Mouse (Mus musculus): ENCODE measurements around the gene Tex50. TPM values are rescaled to one million over a fixed set of nuclear protein-coding genes. Genes with fewer than 3 reads are reported as not detected.
"Not testable (repeated sequence)": the region's sequence is repeated elsewhere in the genome, so short reads cannot be mapped to it uniquely, and the experiment has no call there.

Gene Tex50
- total RNA-seq (2015; ENCODE audit: low replicate concordance) (not detected in 2 replicates), total RNA-seq (2017; ENCODE audit: low replicate concordance) (not detected in 2 replicates)

DNA sequence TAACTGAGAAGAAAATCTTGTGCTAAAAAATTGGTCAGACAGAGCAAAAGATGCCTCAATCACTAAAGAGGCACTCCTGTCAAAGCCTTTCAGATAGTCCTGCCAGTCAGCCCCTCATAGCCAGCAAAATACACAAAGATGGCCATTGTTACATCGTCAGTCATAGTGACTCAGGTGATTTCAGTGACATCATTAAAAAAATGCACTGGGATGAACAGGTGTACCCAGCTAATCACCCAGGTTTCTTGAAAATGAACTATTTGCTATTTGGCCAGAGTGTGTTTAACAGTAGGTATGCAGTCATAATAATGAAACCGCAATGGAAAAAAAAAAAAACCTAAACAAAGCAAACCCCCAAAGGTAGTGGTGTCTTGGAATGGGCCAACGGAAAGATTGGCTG is at the start of gene Tex50:
Gene Tex50 (minus strand): TSS at position 101 of the 400 bp plus-strand sequence.
- no peak for ATAC-seq (replicated peaks; ENCODE audit: low FRiP score, poor library complexity, severe bottlenecking)

DNA sequence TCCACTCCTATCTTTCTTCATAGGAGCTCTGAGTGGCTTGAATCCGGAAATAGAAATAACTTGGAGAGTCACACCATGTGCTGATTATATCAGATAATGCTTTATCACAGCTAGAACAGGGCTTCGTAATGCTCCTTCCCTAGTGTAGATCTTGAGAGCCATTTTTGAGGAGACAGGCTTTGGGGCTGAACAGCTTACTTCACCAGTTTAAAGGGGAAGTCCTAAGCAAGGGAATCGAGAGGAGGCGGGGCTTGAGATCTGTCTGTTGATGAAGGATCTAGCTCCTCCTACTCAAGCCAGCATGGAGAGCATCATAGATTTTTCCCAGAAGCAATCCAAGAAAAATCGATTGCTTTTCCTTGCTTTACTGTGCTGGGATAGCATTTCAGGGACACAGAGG is 40.7 kb upstream of the Tex50 start:
- no peak for ATAC-seq (replicated peaks; ENCODE audit: low FRiP score, poor library complexity, severe bottlenecking)

DNA sequence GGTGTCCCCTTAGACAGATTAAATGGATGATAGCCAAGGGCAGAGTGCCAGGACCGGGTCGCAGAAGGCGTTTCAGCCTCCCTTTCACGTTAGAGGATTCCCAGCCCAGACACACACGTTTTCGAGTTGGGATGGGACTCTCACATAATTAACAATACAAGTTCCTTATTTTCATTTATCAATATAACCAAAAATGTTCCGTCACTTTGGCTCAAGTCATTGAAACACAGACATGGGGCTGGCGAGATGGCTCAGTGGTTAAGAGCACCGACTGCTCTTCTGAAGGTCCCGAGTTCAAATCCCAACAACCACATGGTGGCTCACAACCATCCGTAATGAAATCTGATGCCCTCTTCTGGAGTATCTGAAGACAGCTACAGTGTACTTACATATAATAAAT is 37.2 kb upstream of the Tex50 start:
- not testable (repeated sequence) for ATAC-seq (replicated peaks; ENCODE audit: low FRiP score, poor library complexity, severe bottlenecking)

DNA sequence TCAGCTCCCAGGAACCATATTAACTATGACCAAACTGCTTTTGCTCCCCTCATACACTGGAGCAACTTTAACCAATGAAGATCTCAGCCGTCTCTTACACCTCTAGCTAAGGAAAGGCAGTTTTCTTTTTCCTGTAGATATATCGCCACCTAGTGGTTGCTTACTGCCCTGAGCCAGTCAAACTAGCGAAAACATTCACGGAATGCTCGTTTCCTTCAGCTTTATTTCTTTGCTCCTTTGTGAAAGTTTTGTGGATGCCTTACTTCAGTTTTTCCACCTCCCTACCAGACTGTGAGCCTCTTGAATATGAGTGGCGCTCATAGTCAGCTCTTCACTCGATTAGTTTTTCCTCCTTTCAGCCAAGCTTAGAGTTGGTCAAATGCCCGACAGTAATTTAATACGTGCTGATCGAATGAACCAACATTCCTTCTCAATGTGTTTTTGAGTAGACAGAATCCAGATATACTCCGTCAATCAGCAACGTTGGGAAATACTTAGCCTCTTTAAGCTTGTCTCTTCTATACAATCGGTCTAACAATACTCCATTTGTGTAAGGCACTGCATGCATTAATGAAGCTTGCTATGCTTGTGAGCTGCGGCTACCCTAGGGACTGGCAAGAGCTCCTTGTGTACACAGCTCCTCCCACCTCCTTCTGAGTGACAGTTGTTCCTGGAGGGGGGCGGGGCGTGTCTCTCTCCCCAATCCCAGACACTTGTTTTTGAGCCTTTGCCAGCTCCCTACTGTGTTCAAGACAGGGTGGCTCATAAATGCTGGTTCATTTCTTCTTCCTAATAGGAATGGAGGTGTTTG is 36.6 kb upstream of the Tex50 start:
- ATAC-seq (replicated peaks; ENCODE audit: low FRiP score, poor library complexity, severe bottlenecking): peak; percentile 96

DNA sequence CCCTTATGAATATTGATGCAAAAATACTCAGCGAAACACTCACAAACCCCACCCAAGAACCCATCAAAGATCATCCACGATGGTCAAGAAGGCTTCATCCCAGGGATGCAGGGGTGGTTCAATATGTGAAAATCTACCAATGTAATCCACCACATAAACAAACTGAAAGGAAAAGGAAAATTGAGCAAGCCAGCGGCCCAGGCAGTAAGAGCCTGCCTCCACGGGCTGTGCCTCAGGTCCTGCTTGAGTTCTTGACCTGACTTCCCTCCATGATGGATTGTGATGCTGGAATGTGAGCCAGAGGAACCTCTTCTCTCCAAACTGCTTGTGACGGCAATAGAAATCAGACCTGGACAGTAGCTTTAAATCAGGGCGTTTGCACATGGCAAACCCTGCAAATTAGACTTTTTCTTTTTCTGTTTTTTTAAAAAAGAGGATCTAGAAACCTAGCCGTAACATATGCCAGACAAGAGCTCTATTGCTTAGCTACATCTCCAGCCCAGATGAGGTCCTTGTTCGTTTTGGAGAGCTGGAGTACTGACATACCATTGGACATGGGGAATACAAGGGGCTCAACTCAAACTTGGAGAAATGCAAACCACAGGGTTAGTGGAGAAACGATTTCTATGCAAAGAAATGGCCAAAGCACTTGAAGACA is 31.3 kb upstream of the Tex50 start:
- no peak for ATAC-seq (replicated peaks; ENCODE audit: low FRiP score, poor library complexity, severe bottlenecking)

DNA sequence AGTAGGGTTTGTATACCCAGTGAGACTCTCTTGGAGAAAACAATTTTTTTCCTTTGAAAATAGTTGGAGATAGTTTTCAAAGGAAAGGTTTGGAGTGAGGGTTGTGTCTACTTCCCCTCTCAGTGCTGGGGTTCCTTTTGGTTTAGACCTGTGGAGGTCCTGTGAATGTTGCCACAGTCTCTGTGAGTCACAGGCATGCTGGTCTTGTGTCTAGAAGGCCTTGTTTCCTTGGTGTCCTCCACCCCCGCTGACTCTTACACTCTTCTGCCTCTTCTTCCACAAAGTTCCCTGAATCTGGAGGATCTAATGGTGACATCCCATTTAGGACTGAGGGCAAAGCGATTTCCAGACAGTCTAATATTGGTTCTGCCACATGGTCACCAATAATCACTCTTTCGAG is 26.3 kb upstream of the Tex50 start:
- ATAC-seq (replicated peaks; ENCODE audit: low FRiP score, poor library complexity, severe bottlenecking): no peak

DNA sequence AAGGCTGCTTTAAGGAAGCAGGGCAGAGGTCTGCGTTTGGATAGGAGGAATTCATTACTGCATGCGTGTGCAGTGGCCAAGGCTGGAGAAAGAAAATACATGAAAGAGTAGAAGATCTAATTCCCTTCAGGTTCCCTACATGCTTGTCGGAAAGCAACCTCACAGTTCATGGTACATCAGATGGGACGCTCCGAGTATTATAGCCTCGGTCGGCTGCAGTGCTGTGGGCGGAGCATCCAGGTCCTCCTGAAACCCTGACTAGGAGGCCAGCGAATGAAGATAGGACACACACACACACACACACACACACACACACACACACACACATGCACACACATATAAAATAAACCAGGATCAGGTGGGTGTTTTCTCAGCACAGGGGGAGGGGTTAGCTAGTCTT is 24.6 kb upstream of the Tex50 start:
- no peak for ATAC-seq (replicated peaks; ENCODE audit: low FRiP score, poor library complexity, severe bottlenecking)

DNA sequence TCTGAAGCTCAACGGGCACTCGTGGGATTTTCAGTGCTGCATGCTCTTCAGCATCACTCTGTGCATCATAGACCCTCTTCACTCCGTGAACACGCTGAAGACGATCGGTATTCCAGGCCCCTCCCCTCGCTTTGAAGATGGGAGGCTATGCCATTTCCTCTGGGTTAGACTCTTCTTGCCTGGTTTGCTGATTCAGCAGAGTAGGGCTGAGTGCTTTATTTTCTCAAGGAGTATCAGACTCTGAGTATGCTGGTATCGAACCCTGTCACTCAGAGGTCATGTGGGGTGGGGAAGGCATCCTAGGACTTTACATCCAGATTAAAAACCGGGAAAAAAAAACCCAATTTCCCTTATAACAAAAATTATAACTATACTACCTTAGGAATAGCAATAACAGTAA is 23.3 kb upstream of the Tex50 start:
- ATAC-seq (replicated peaks; ENCODE audit: low FRiP score, poor library complexity, severe bottlenecking): no peak

DNA sequence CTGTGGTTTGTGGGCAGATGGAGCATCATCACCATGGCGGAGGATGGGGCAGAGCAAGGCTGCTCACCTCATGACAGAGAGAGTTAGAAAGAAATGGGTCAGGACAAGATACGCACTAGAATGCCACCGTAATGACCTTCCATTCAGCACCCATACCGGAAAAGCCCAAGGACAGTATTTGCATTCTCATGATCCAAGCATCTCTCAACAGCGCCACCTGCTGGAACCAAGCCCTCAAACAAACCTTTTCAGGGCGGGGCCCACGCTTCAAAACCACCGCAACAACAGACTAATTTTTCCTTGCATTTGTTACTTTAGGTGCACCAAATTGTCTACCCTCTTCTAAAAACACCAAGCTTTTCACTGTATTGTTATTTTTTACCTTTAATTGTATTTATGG is 21.6 kb upstream of the Tex50 start:
- peak; percentile 73; the same call in 1 of the 2 replicates for ATAC-seq (replicated peaks; ENCODE audit: low FRiP score, poor library complexity, severe bottlenecking)

DNA sequence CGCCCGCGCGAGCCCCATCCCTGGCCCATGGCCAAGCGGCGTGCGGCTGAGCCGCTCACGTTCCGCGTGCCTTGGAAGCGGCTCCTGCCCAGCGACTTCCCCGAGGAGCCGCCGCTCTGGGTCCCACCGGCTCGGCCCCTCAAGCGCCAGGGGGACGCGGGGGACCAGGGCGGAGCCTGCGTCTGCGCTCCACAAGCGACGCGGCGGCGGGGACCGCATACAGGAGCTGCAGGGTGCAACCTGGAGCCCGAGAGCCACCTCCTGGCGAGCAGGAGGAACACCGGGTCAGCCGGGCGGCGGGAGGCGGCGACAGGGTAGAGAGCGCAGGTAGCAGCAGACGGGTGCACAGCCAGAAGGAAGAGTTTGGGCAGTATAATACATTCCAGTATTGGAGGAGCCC is 11.5 kb upstream of the Tex50 start:
- peak; percentile 55; the same call in 1 of the 2 replicates for ATAC-seq (replicated peaks; ENCODE audit: low FRiP score, poor library complexity, severe bottlenecking)

DNA sequence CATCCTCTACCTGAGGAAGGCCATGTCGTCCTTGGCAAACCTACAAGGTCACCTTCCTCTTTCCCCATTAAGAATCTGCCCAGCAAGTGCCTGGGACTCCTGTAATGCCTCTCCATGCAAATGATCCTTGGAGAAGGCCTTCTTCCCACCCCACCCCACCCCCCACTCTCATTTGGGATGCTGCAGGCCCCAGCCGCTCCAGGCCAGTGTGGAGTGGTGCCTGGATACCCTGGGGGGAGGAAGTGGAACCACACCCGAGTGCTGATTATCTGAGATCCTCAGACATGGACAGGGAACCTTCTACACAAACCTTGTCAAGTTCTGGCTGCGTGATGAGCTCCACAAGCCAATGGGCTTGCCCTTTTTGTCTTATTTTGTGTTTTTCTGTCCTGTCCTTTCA is 1.2 kb upstream of the Tex50 start:
- no peak for ATAC-seq (replicated peaks; ENCODE audit: low FRiP score, poor library complexity, severe bottlenecking)

DNA sequence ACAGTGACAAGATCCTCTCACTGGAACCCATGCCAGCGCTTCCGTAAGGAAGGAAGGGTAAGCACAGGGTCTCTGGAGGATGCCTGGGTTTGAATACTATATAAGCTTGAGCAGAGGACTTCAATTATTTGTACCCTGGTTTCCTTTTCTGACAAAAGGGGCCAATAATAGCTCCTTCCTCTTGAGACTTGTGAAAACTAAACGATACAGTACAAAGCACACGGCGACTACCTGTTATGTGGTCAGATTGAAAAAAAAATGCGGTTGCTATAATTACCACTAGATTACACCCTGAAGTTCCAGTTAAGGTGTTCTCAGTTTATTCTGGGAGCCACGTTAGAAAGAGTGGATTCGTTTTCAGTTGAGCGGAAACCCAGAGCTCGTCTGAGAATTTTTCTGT is 2.6 kb downstream of the Tex50 start:
- ATAC-seq (replicated peaks; ENCODE audit: low FRiP score, poor library complexity, severe bottlenecking): no peak

DNA sequence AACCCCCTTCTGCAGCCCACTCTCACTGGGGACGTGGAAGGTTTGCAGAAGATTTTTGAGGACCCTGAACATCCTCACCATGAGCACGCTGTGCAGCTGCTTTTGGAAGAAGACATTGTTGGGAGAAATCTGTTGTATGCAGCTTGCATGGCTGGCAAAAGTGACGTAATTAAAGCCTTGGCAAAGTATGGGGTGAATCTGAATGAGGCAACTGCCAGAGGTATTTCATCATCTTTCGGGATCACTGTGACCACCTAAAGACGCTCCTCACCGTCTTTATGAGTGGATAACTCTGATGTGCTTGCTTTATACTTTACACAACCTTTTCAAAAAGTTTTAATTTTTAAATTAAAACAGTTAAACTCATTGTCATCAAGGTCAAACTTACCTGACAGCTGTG is 8.0 kb downstream of the Tex50 start:
- no peak for ATAC-seq (replicated peaks; ENCODE audit: low FRiP score, poor library complexity, severe bottlenecking)

DNA sequence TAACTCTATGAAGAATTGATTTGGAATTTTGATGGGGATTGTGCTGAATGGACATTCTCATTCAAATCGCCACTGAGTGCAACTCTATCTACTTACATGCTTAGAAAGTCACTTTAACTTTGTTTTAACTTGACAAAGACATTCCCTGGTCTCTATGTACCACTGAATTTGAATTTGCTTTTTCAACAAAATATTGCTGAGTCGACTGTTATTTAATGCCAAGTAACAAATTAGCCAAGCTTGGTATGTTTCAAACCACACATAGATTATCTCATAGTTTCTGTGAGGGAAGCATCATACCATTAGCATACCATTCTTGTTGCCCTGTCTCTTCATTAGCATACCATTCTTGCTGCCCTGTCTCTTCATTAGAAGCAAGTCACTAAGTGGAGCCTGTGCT is 11.2 kb downstream of the Tex50 start:
- no peak for ATAC-seq (replicated peaks; ENCODE audit: low FRiP score, poor library complexity, severe bottlenecking)

DNA sequence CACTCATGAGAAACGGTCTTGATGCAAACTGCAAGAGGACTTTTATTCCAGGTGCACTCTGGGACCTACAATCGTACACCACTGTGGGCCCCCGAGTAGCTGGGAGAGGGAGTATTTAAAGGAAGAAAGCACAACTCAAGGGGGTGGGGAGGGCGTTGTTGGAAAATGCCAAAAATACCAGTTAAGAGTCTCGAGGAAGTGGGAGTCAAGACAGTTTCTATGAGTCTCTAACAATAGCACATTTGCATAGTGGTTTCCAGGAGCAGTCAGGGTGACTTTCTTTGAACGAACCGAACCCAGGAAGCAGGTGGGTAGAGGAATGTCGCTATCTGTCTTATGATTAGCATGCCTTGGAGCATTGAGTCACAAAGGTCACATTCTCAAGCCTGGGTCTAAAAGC is 13.5 kb downstream of the Tex50 start:
- ATAC-seq (replicated peaks; ENCODE audit: low FRiP score, poor library complexity, severe bottlenecking): not testable (repeated sequence)

DNA sequence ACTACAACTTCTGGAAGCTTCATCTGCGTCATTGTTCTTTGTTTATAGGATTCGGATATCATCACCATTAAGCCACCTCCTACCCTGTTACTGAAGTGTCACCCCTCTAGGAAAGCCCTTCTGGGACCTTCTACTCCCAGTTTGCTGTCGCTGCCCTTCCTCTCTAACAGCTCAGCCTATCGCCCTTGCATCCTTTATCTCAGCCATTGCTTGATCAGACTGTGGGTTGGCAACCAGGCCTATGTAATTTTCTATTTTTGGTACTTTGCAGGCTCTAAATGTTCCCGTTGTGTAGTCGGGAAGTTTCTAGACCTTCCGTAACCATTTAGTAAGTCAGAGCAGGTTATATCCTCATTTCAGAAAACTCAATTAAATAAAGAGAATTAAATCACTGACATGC is 15.9 kb downstream of the Tex50 start:
- ATAC-seq (replicated peaks; ENCODE audit: low FRiP score, poor library complexity, severe bottlenecking): no peak

DNA sequence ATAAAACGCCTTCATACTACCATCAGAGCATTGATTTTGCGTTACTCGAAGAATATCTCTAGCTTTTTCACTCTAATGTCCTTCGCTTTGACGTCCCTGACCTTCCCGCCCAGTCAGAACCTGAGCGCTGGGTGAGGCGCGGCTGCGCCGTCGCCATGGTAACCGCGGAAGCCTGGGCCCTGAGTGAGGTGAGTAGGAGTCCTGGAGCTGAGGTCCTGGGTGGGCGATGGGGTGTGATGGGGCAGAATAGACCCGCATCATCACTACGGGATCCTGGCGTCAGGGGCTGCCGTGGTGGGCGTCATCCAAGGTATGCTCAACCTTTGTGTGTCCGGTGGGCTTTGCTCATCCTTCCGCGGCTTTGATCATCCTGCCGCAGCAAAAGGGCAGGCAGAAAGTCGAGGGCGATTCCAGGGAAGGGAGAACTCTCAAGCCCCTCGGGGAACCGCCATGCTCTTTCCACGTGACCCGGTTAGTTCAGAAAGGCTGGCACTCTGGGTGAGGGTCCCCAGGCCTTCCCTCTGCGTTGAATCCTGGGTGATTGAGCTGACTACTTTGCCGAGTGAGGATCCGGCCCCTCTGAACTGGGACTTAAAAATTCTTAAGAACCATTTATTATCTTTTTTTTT is 16.5 kb downstream of the Tex50 start, which contains the start of gene Ankrd45:
Gene Ankrd45 (plus strand): TSS at position 161 of the 629 bp plus-strand sequence.
- ATAC-seq (replicated peaks; ENCODE audit: low FRiP score, poor library complexity, severe bottlenecking): no peak

DNA sequence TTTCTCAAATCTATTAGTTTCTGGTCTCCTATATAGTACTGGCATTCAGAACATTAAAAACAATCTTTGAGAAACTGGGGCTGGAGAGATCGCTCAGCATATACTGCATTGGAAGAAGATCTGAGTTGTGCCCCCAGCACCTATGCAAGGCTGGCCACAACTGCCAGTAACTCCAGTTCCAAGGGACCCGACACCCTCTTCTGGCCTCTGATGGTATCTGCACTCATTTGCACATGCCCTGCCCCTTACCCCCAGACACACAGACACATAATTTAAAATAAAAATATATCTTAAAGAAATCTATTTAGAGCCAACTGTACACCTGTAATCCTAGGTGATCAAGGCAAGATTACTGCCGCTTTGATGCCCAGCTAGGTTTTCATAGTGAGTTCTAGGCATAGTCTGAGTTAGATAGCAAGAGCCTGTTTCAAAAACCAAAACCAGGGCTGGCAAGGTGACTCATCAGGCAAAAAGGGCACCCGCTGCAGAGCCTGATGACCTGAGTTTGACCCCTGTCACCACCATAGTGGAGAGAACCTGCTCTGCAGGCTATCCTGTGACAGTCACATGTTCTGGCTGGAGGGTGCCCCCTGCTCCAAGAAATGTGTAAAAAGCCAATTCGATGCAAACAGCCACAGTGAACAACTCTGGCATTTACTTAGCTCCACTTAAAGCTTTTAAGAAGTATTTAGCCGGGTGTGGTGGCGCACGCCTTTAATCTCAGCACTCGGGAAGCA is 18.9 kb downstream of the Tex50 start:
- no peak for ATAC-seq (replicated peaks; ENCODE audit: low FRiP score, poor library complexity, severe bottlenecking)

DNA sequence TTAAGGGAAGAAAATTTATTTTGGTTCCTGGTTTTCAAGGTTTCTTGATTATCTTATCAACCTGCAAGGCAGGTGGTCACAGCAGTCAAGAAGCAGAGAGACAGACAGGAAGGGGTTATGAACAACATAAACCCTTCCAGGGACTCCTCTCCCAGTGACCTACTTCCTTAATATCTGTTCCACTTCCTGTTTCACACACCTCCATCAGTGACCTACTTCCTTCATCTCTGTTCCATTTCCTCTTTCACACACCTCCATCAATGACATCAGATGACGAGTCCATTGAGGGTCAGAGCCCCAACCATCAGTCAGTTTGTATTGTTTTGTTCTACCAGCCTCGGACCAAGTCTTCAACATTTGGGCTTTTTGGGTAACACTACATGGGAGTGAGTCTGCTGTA is 19.6 kb downstream of the Tex50 start:
- ATAC-seq (replicated peaks; ENCODE audit: low FRiP score, poor library complexity, severe bottlenecking): no peak

All from erythroid progenitor cell, adult 5-6 weeks (primary cell).